ENCODE assay signal across 16 mouse cellular contexts in genomic region chr9:40675203-40675958, GRCm38 (mm10). TPM values are rescaled to one million over a fixed set of nuclear protein-coding genes. Genes with fewer than 3 reads are reported as not detected.
DNase-seq lines count a peak whose midpoint lies in the region; ATAC-seq and TF ChIP-seq lines count a peak whose summit lies in the region.
"Had no signal": no experiment of that assay in that cellular context is flagged by ENCODE, and none has a peak within 500 bp of the region (broad histone marks: within the 10 kb centered on the region; RNA-seq: fewer than 3 reads in every experiment).

No protein-coding gene starts in this region.

- no peak for TF ChIP-seq RAD21 in CH12.LX (IDR thresholded peaks at IDR 0.05; ENCODE audit: low read depth, low read length)

- 57% methylated on average over 12 of the region's 12 CpGs for WGBS in kidney, embryonic 14.5 days

- H3K9ac ChIP-seq in kidney, embryonic 14.5 days (ENCODE audit: low read depth, low read length): no peak overlapping the region; the same call in 1 of the 2 replicates
- H3K9ac ChIP-seq in CH12.LX (ENCODE audit: insufficient read depth, low read depth): no peak overlapping the region
- H3K9ac ChIP-seq: liver, embryonic 13.5 days had no signal

- intact Hi-C loops in gastrocnemius, postnatal 36 days (cut with DNase I): no loop called here

- peak; percentile 40 to 46 for DNase-seq in cerebellum, postnatal 10 days
- no peak for DNase-seq in cerebellum, adult 9-10 months
- no peak for DNase-seq in kidney, postnatal 25 days
- peak; percentile 59 for DNase-seq in CH12.LX (ENCODE audit: extremely low read depth)
- DNase-seq in kidney, postnatal 4 days: peak; percentile 44 to 62
- no peak for DNase-seq in gastrocnemius, postnatal 36 days
- DNase-seq in right cerebral cortex, postnatal 10 days (ENCODE audit: low spot score in 2 of 2): no peak
- DNase-seq: adrenal gland, postnatal 14 days; cerebellum, adult 11 months; embryo, embryonic 11 days; liver, embryonic 13.5 days; midbrain, embryonic 14.5 days had no signal

- no peak for TF ChIP-seq POLR2A in CH12.LX (IDR thresholded peaks at IDR 0.05; ENCODE audit: low read depth, low read length)

- 0 out of 2 replicates have a peak overlapping the region, but pooled peaks have one; percentile 53 for H3K27ac ChIP-seq in kidney, embryonic 14.5 days (ENCODE audit: low read depth, low read length)
- no peak overlapping the region for H3K27ac ChIP-seq in CH12.LX (ENCODE audit: insufficient read depth, low read depth)
- H3K27ac ChIP-seq: liver, embryonic 13.5 days had no signal

- no peaks in the 10 kb centered on the region for H3K9me3 ChIP-seq in kidney, embryonic 14.5 days (ENCODE audit: control insufficient read depth, low read length)
- no peaks in the 10 kb centered on the region for H3K9me3 ChIP-seq in CH12.LX (replicated peaks; ENCODE audit: low read length)
- H3K9me3 ChIP-seq: liver, embryonic 13.5 days had no signal

- H3K4me1 ChIP-seq in kidney, embryonic 14.5 days (ENCODE audit: control insufficient read depth, insufficient read depth, low read length): 0 out of 2 replicates have a peak, but pooled peaks cover 5% of the 10 kb centered on the region
- peaks cover 2 to 58% of the 10 kb centered on the region in 2 experiments; a peak in 3 of 4 replicates for H3K4me1 ChIP-seq in CH12.LX (ENCODE audit: control insufficient read depth in 1 of 2, insufficient read depth in 2 of 2)
- H3K4me1 ChIP-seq: liver, embryonic 13.5 days had no signal

- no peak overlapping the region for H3K4me2 ChIP-seq in kidney, embryonic 14.5 days (replicated peaks; ENCODE audit: low read depth, low read length)
- H3K4me2 ChIP-seq in CH12.LX (ENCODE audit: insufficient read depth, low read depth, poor library complexity, severe bottlenecking): no peak overlapping the region
- H3K4me2 ChIP-seq: liver, embryonic 13.5 days had no signal

- dilution Hi-C loops in CH12.LX (cut with MboI; ENCODE audit: extremely low pct_ligation_motif_present, extremely low pct_unique_long_range_greater_than_20kb, low sequenced_read_pairs): no loop called here

- H3K27me3 ChIP-seq in kidney, embryonic 14.5 days (ENCODE audit: control insufficient read depth, insufficient read depth, low read length): no peaks in the 10 kb centered on the region
- H3K27me3 ChIP-seq in CH12.LX (replicated peaks): peaks cover 2% of the 10 kb centered on the region
- H3K27me3 ChIP-seq: liver, embryonic 13.5 days had no signal

- no peak for TF ChIP-seq EP300 in CH12.LX (IDR thresholded peaks at IDR 0.05; ENCODE audit: low read length)

- H3K4me3 ChIP-seq in kidney, embryonic 14.5 days (ENCODE audit: low read length): no peak overlapping the region
- H3K4me3 ChIP-seq in CH12.LX (replicated peaks in 1 of 3; ENCODE audit: low read depth in 2 of 3, low read length in 2 of 3, poor library complexity in 1 of 3): no peak overlapping the region
- H3K4me3 ChIP-seq: liver, embryonic 13.5 days had no signal

- no peaks in the 10 kb centered on the region for H3K79me2 ChIP-seq in CH12.LX (replicated peaks; ENCODE audit: control insufficient read depth, extremely low read depth, insufficient read depth, poor library complexity, severe bottlenecking)

- 0 out of 2 replicates have a peak, but pooled peaks have one; percentile 9 for ATAC-seq in kidney, embryonic 14.5 days (ENCODE audit: low FRiP score, low TSS enrichment)

- in situ Hi-C loops in CH12.LX (cut with MboI; ENCODE audit: low pct_ligation_motif_present, low pct_unique_long_range_greater_than_20kb, low sequenced_read_pairs): no loop called here

- H3K36me3 ChIP-seq in kidney, embryonic 14.5 days (ENCODE audit: control insufficient read depth, insufficient read depth, low read length): no peaks in the 10 kb centered on the region
- H3K36me3 ChIP-seq in CH12.LX (replicated peaks in 1 of 2; ENCODE audit: control insufficient read depth in 1 of 2, insufficient read depth in 1 of 2, low read length in 1 of 2): no peaks in the 10 kb centered on the region
- H3K36me3 ChIP-seq: liver, embryonic 13.5 days had no signal

- no peak for TF ChIP-seq CTCF in CH12.LX (conservative IDR thresholded peaks at IDR 0.05 in 1 of 2, IDR thresholded peaks at IDR 0.05 in 1 of 2; ENCODE audit: low read depth in 2 of 2, low read length in 2 of 2)

TF ChIP-seq in CH12.LX, 34 proteins besides CTCF, POLR2A, EP300 and RAD21:
- TF ChIP-seq JUN (IDR thresholded peaks at IDR 0.05; ENCODE audit: insufficient read depth, low read depth, low read length) (no peak), ELF1 (IDR thresholded peaks at IDR 0.05; ENCODE audit: low read depth, low read length) (no peak), USF2 (conservative IDR thresholded peaks at IDR 0.05; ENCODE audit: low read depth, low read length) (no peak), JUND (conservative IDR thresholded peaks at IDR 0.05; ENCODE audit: low read depth, low read length) (no peak), ZC3H11A (IDR thresholded peaks at IDR 0.05; ENCODE audit: low read depth, low read length) (no peak), ETS1 (conservative IDR thresholded peaks at IDR 0.05; ENCODE audit: low read depth, low read length) (peak; percentile 46; the same call in 1 of the 2 replicates), ZKSCAN1 (IDR thresholded peaks at IDR 0.05; ENCODE audit: borderline replicate concordance, low read depth, low read length) (no peak), GABPA (IDR thresholded peaks at IDR 0.05; ENCODE audit: insufficient replicate concordance, low read depth, low read length) (no peak), MAX (IDR thresholded peaks at IDR 0.05; ENCODE audit: low read length) (no peak), UBTF (IDR thresholded peaks at IDR 0.05; ENCODE audit: low read depth, low read length) (no peak), TBP (conservative IDR thresholded peaks at IDR 0.05; ENCODE audit: low read depth, low read length) (no peak), BHLHE40 (IDR thresholded peaks at IDR 0.05; ENCODE audit: low read depth, low read length) (peak; percentile 61)

RNA-seq across cellular contexts. Expression of gene Gm21915, which starts 5.0 kb away (rescaled TPM):
- polyA plus RNA-seq in kidney, embryonic 14.5 days (2014; fragmentation: Nextera tagmentation; extraction: Ambion mirVana): not detected in 2 replicates
- total RNA-seq in CH12.LX (2012; rRNA removed): not detected in 2 replicates
- not detected in 2 replicates for total RNA-seq in CH12.LX (2014; rRNA removed)
- polyA plus RNA-seq in CH12.LX (2012; ENCODE audit: insufficient read length, low read depth): not detected in 2 replicates
- total RNA-seq in gastrocnemius, postnatal 36 days (2021): not detected
- total RNA-seq: adrenal gland, postnatal 14 days; heart, postnatal 36 days; layer of hippocampus, postnatal 10 days had no signal
- polyA plus RNA-seq: liver, embryonic 13.5 days; midbrain, embryonic 14.5 days; thymus, postnatal 0 days had no signal

RNA-seq across cellular contexts. Expression of gene Clmp, which starts 10.4 kb away (rescaled TPM):
- polyA plus RNA-seq in kidney, embryonic 14.5 days (2014; fragmentation: Nextera tagmentation; extraction: Ambion mirVana): 39.0 and 41.5 TPM in 2 replicates
- total RNA-seq in CH12.LX (2012; rRNA removed): not detected in 2 replicates
- total RNA-seq in CH12.LX (2014; rRNA removed): not detected in 2 replicates
- not detected in 2 replicates for polyA plus RNA-seq in CH12.LX (2012; ENCODE audit: insufficient read length, low read depth)
- 1 to 10 TPM; 3.1 to 6.1 TPM for total RNA-seq in gastrocnemius, postnatal 36 days (2021)

Comparison
In these comparisons a context has a peak if more than half of its experiments do, and no peak if none do; other contexts are left out.
1. DNase-seq: peak in cerebellum, postnatal 10 days (2 of 2), CH12.LX (single experiment) and kidney, postnatal 4 days (2 of 2); none in cerebellum, adult 9-10 months (single experiment), kidney, postnatal 25 days (0 of 2), gastrocnemius, postnatal 36 days (0 of 2) and right cerebral cortex, postnatal 10 days (0 of 2).
2. RNA of gene Clmp, which starts 10.4 kb away (total RNA-seq): 3.1 to 6.1 TPM in gastrocnemius, postnatal 36 days; not detected in CH12.LX; every median in the first group is over 4 times any median in the second.